Mouse (Mus musculus): ENCODE data around the gene Bcor. TPM values are rescaled to one million over a fixed set of nuclear protein-coding genes. Genes with fewer than 3 reads are reported as not detected.

The Bcor gene
- total and polyA plus RNA-seq, 3 experiments = 44.6 to 88.7 (median 61.6) TPM

- Histone ChIP-seq H3K9me3 (replicated peaks; ENCODE audit: insufficient read depth, low read length) (no peaks in the 10 kb centered on the region), H3K27me3 (ENCODE audit: control insufficient read depth in 1 of 2, insufficient read depth in 2 of 2, low read length in 2 of 2) (no peaks in the 10 kb centered on the region), H3K4me3 (ENCODE audit: control insufficient read depth in 1 of 2, insufficient read depth in 1 of 2, low read depth in 2 of 2, low read length in 2 of 2) (no peak overlapping the region), H3K27ac (ENCODE audit: control insufficient read depth, low read depth, low read length) (no peak overlapping the region), H3K9ac (ENCODE audit: control insufficient read depth, low read depth, low read length, poor library complexity, severe bottlenecking) (no peak overlapping the region), H3K79me2 (ENCODE audit: control insufficient read depth, insufficient read depth, low read length, poor library complexity) (no peaks in the 10 kb centered on the region), H3K4me1 (ENCODE audit: control insufficient read depth in 1 of 2, insufficient read depth in 2 of 2, low read length in 2 of 2) (no peaks in the 10 kb centered on the region), H3K36me3 (ENCODE audit: control insufficient read depth in 1 of 2, insufficient read depth in 2 of 2, low read length in 2 of 2) (peaks cover 0 to 21% of the 10 kb centered on the region in 2 experiments; a peak in 3 of 4 replicates)
- TF ChIP-seq CTCF (IDR thresholded peaks at IDR 0.05 in 2 of 3, conservative IDR thresholded peaks at IDR 0.05 in 1 of 3; ENCODE audit: control insufficient read depth in 1 of 3, insufficient read depth in 1 of 3, low read depth in 2 of 3, low read length in 3 of 3, poor library complexity in 1 of 3, severe bottlenecking in 1 of 3) (no peak), ZC3H11A (IDR thresholded peaks at IDR 0.05; ENCODE audit: low read depth, low read length) (no peak), HCFC1 (IDR thresholded peaks at IDR 0.05; ENCODE audit: low read depth, low read length) (no peak), POLR2AphosphoS5 (IDR thresholded peaks at IDR 0.05; ENCODE audit: borderline replicate concordance, low read depth, low read length) (no peak), SIN3A (IDR thresholded peaks at IDR 0.05; ENCODE audit: low read length) (no peak), CHD2 (IDR thresholded peaks at IDR 0.05; ENCODE audit: low read length) (no peak), TCF12 (IDR thresholded peaks at IDR 0.05; ENCODE audit: low read depth, low read length) (no peak), ZNF384 (IDR thresholded peaks at IDR 0.05; ENCODE audit: low read depth, low read length) (no peak), NRF1 (IDR thresholded peaks at IDR 0.05; ENCODE audit: insufficient read depth, low read depth, low read length, poor library complexity, severe bottlenecking) (no peak), POLR2AphosphoS2 (IDR thresholded peaks at IDR 0.05; ENCODE audit: low read length) (no peak), TAL1 (IDR thresholded peaks at IDR 0.05; ENCODE audit: low read length) (no peak), ELF1 (IDR thresholded peaks at IDR 0.05; ENCODE audit: low read depth, low read length) (no peak), USF1 (IDR thresholded peaks at IDR 0.05; ENCODE audit: low read depth, low read length) (no peak)
- no peak for DNase-seq (ENCODE audit: low read depth, low spot score)
These were observed 112.8 kb downstream of the Bcor start for GRCm38 (mm10) chrX:12047223-12047911.

- Histone ChIP-seq H3K36me3 (ENCODE audit: control insufficient read depth in 1 of 2, insufficient read depth in 2 of 2, low read length in 2 of 2) (peaks cover 0 to 22% of the 10 kb centered on the region in 2 experiments; a peak in 3 of 4 replicates), H3K27ac (ENCODE audit: control insufficient read depth, low read depth, low read length) (no peak overlapping the region), H3K27me3 (ENCODE audit: control insufficient read depth in 1 of 2, insufficient read depth in 2 of 2, low read length in 2 of 2) (no peaks in the 10 kb centered on the region), H3K9ac (ENCODE audit: control insufficient read depth, low read depth, low read length, poor library complexity, severe bottlenecking) (no peak overlapping the region), H3K4me1 (ENCODE audit: control insufficient read depth in 1 of 2, insufficient read depth in 2 of 2, low read length in 2 of 2) (no peaks in the 10 kb centered on the region), H3K9me3 (replicated peaks; ENCODE audit: insufficient read depth, low read length) (no peaks in the 10 kb centered on the region), H3K4me3 (ENCODE audit: control insufficient read depth in 1 of 2, insufficient read depth in 1 of 2, low read depth in 2 of 2, low read length in 2 of 2) (no peak overlapping the region), H3K79me2 (ENCODE audit: control insufficient read depth, insufficient read depth, low read length, poor library complexity) (no peaks in the 10 kb centered on the region)
- DNase-seq (ENCODE audit: low read depth, low spot score) = no peak
- no peak for TF ChIP-seq GATA1 (IDR thresholded peaks at IDR 0.05; ENCODE audit: low read depth, low read length)
- no peak for TF ChIP-seq MYB (IDR thresholded peaks at IDR 0.05; ENCODE audit: low read depth, low read length)
- no peak for TF ChIP-seq POLR2AphosphoS5 (IDR thresholded peaks at IDR 0.05; ENCODE audit: borderline replicate concordance, low read depth, low read length)
- no peak for TF ChIP-seq MAX (IDR thresholded peaks at IDR 0.05; ENCODE audit: low read length)
- no peak for TF ChIP-seq EP300 (IDR thresholded peaks at IDR 0.05; ENCODE audit: low read depth in 1 of 2, low read length in 2 of 2)
- TF ChIP-seq NELFE (IDR thresholded peaks at IDR 0.05; ENCODE audit: low read depth, low read length) = no peak
- no peak for TF ChIP-seq JUND (IDR thresholded peaks at IDR 0.05; ENCODE audit: low read depth, low read length)
- TF ChIP-seq POLR2AphosphoS2 (IDR thresholded peaks at IDR 0.05; ENCODE audit: low read length) = no peak
- TF ChIP-seq CHD1 (IDR thresholded peaks at IDR 0.05; ENCODE audit: low read depth, low read length) = no peak
- no peak for TF ChIP-seq RAD21 (IDR thresholded peaks at IDR 0.05; ENCODE audit: low read depth, low read length)
- no peak for TF ChIP-seq CTCF (IDR thresholded peaks at IDR 0.05 in 2 of 3, conservative IDR thresholded peaks at IDR 0.05 in 1 of 3; ENCODE audit: control insufficient read depth in 1 of 3, insufficient read depth in 1 of 3, low read depth in 2 of 3, low read length in 3 of 3, poor library complexity in 1 of 3, severe bottlenecking in 1 of 3)
- TF ChIP-seq SMC3 (IDR thresholded peaks at IDR 0.05; ENCODE audit: low read depth, low read length) = no peak
- TF ChIP-seq MAFK (IDR thresholded peaks at IDR 0.05; ENCODE audit: borderline replicate concordance, low read depth, low read length) = no peak
- no peak for TF ChIP-seq MEF2A (IDR thresholded peaks at IDR 0.05; ENCODE audit: extremely low read depth, insufficient replicate concordance, low read depth, low read length, poor library complexity, severe bottlenecking)
- no peak for TF ChIP-seq SIN3A (IDR thresholded peaks at IDR 0.05; ENCODE audit: low read length)
- no peak for TF ChIP-seq E2F4 (IDR thresholded peaks at IDR 0.05; ENCODE audit: borderline replicate concordance, low read depth, low read length)
- no peak for TF ChIP-seq ZNF384 (IDR thresholded peaks at IDR 0.05; ENCODE audit: low read depth, low read length)
- no peak for TF ChIP-seq USF2 (IDR thresholded peaks at IDR 0.05; ENCODE audit: borderline replicate concordance in 1 of 2, insufficient read depth in 1 of 2, low read depth in 1 of 2, low read length in 2 of 2)
- no peak for TF ChIP-seq MAZ (IDR thresholded peaks at IDR 0.05; ENCODE audit: low read depth, low read length)
These were observed 113.5 kb downstream of the Bcor start for GRCm38 (mm10) chrX:12046676-12047075.
